Mouse (Mus musculus) liver, postnatal 0 days (tissue): ENCODE results near the gene Camta1.

Experiments
- CTCF ChIP-seq: sonication (generic); IDR thresholded peaks from 2 replicates; pipeline ENCODE4 v1.5.1; 2016; ENCODE audit warnings: antibody characterized with exemption, low read depth
- EP300 ChIP-seq: IDR thresholded peaks from 2 replicates; pipeline ENCODE4 v1.6.1; 2016; ENCODE audit warnings: antibody characterized with exemption, low read depth, mild to moderate bottlenecking

GRCm38 (mm10) chr4:151300706-151301105 is 561.0 kb downstream of the Camta1 start:
- no peak for TF ChIP-seq CTCF
- TF ChIP-seq EP300 = no peak
